Mouse (Mus musculus): ENCODE results near the gene Kansl1.

- TF ChIP-seq ZNF384 (IDR thresholded peaks at IDR 0.05; ENCODE audit: low read depth, low read length), result no peak
- TF ChIP-seq HCFC1 (IDR thresholded peaks at IDR 0.05; ENCODE audit: borderline replicate concordance, insufficient read depth, low read length), result peak; percentile 52; the same call in 1 of the 2 replicates
These were observed 27.0 kb downstream of the Kansl1 start for GRCm38 (mm10) chr11:104441475-104442332.
